Mouse (Mus musculus) kidney, adult 9 months (tissue): ENCODE measurements around the gene Txndc16.

Experiments
- DNase-seq: peaks from one replicate; pipeline ENCODE4 v3.0.0; 2022

Txndc16 gene

GRCm38 (mm10) chr14:45220090-45220956 is at the start of gene Txndc16:
Txndc16 (minus strand) TSS chr14:45220328.
- peak; percentile 70 for DNase-seq

GRCm38 (mm10) chr14:45263831-45264592 is 43.9 kb upstream of the Txndc16 start:
- DNase-seq = no peak

- DNase-seq = no peak
These were observed 31.5 kb upstream of the Txndc16 start for GRCm38 (mm10) chr14:45251548-45252076.

- DNase-seq = peak; percentile 11
These were observed 21.5 kb upstream of the Txndc16 start for GRCm38 (mm10) chr14:45241613-45242012.

GRCm38 (mm10) chr14:45239042-45239441 is 18.9 kb upstream of the Txndc16 start:
- DNase-seq = no peak

- DNase-seq = no peak
These were observed 966 bp upstream of the Txndc16 start for GRCm38 (mm10) chr14:45220957-45221630.

- peak; percentile 100 for DNase-seq
These were observed 643 bp downstream of the Txndc16 start, which contains the start of gene Gpr137c for GRCm38 (mm10) chr14:45219281-45220089. Gpr137c (plus strand) TSS chr14:45219717.

- DNase-seq = no peak
These were observed 2.4 kb downstream of the Txndc16 start for GRCm38 (mm10) chr14:45217693-45218092.

- DNase-seq = no peak
These were observed 3.3 kb downstream of the Txndc16 start for GRCm38 (mm10) chr14:45216711-45217340.

- DNase-seq = no peak
These were observed 8.7 kb downstream of the Txndc16 start for GRCm38 (mm10) chr14:45211431-45211830.

GRCm38 (mm10) chr14:45210683-45211082 is 9.4 kb downstream of the Txndc16 start:
- no peak for DNase-seq

GRCm38 (mm10) chr14:45200607-45201006 is 19.5 kb downstream of the Txndc16 start:
- DNase-seq = no peak

GRCm38 (mm10) chr14:45190999-45191398 is 29.1 kb downstream of the Txndc16 start:
- no peak for DNase-seq

GRCm38 (mm10) chr14:45181611-45182010 is 38.5 kb downstream of the Txndc16 start:
- DNase-seq = no peak

- no peak for DNase-seq
These were observed 40.5 kb downstream of the Txndc16 start for GRCm38 (mm10) chr14:45179606-45180005.

GRCm38 (mm10) chr14:45179186-45179585 is 40.9 kb downstream of the Txndc16 start:
- DNase-seq = no peak

- no peak for DNase-seq
These were observed 45.0 kb downstream of the Txndc16 start for GRCm38 (mm10) chr14:45175012-45175740.

GRCm38 (mm10) chr14:45172260-45172659 is 47.9 kb downstream of the Txndc16 start:
- DNase-seq = no peak

- DNase-seq = no peak
These were observed 52.8 kb downstream of the Txndc16 start for GRCm38 (mm10) chr14:45167366-45167765.

GRCm38 (mm10) chr14:45155511-45156173 is 64.5 kb downstream of the Txndc16 start:
- DNase-seq = no peak
